Mouse (Mus musculus) left cerebral cortex, adult 8-10 months (tissue): Measurements from ENCODE around the gene Mapk1ip1l. TPM values are rescaled to one million over a fixed set of nuclear protein-coding genes. Genes with fewer than 3 reads are reported as not detected.

Source experiments
- DNase-seq, 2 experiments: peaks; one replicate each; pipeline ENCODE4 v3.0.0; 2022; ENCODE audit warnings: low spot score in 2 of 2
- total RNA-seq, 4 experiments: library from RNA; stranded (reverse); gene quantifications; 2 replicates each; pipeline ENCODE4 v1.2.4; 2022

Mapk1ip1l gene
- total RNA-seq, 4 experiments from 2014 or later: 52.3 to 54.7 (median 54.3) TPM

DNA sequence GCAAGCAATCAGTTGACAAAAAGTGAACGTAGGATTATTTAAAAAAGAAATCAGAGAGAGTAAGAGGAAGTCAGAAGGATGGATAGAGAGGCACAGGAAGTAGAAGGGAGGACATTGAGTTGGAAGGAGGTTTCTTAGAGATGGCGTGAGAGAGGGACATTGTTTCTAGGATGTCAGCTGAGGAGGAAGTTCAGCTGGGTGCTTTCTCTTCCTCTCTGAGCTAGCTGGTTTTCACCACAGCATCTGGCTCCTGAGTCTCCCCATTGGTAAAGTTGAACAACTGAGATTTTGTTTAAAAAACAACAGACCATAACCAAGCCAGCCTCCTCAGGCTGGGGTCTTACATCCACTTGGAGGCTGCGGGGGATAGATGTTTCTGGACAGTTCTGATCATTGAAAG, 61.5 kb downstream of the Mapk1ip1l start:
- no peak for DNase-seq

DNA sequence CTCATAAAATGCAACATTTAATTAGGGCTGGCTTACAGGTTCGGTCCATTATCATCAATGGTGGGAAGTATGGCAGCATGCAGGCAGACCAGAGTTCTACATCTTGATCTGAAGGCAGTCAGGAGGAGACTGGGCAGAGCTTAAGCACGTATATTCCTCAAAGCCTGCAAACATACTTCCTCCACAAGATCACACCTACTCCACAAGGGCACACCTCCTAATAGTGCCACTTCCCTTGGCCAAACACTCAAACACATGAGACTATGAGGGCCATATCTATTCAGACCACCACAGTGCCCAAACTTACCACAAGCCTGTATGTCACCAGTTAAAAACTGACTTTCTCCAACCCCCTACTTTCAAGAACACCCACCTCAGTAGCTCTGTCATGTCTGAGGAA, 63.4 kb downstream of the Mapk1ip1l start:
- DNase-seq: no peak

DNA sequence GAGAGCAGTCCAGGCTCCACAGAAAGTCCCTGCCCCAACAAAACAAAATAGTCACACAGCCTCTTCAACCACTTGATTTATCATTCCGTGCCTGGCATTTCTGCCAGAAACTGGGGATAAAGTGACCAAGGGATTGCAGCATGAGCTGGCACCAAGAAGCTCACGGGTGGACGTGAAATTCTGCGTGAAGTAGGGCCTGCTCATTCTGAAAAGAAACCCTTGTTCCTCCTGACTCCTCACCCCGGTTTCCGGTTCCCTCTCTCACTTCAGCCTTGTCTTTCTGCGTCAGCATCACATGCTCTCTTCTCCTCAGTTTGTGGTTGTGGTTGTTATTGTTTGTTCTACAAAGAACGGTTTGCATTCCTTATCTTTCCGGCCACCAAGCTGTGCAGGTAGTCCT, 63.8 kb downstream of the Mapk1ip1l start:
- DNase-seq: no peak

GRCm38 (mm10) chr14:47364742-47365449, 66.8 kb downstream of the Mapk1ip1l start:
- DNase-seq: no peak

- DNase-seq: no peak
Measured at GRCm38 (mm10) chr14:47366881-47367321, 68.8 kb downstream of the Mapk1ip1l start.

DNA sequence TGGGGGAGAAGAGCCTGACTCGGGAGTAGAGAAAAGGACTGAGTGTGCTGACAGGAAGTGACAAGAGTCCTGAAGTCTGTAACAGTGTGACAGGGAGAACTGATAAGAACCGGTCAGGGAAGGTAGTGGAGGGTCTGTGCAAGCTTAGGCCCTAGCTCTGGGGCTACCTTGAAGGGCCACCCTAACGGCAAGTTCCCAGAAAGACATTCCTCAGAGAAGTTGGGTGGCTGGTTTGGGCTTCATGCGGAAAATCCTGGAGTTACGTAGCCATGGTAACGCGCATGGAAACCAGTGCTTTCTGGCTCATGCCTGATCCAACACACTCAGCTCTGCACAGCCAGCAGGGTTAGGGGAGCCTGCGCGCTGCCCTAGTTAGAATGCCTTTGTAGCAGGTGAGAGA, 69.4 kb downstream of the Mapk1ip1l start, which contains the start of gene Lgals3:
TSS of gene Lgals3 (plus strand) at position 291 of the 400 bp plus-strand sequence.
- DNase-seq: peak; percentile 30 to 54

GRCm38 (mm10) chr14:47369741-47370140, 71.7 kb downstream of the Mapk1ip1l start:
- no peak for DNase-seq

DNA sequence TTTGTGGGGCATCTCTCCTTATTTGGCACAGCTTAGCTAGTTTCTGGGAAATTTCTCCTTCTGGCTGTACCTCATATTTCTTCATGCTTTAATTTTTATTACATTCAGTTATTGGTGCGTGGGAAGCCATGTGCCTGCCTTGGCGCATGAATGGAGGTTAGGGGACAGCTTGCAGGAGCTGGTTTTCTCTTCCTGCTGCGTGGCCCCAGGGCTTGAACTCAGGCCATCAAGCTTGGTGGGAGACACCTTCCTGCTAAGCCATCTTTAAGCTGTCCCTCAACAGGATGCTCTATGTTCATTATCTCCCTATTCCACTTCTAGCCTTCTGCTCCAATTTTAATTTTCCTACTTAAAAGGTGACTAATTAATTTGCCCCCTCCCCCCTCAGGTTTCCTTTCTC, 72.7 kb downstream of the Mapk1ip1l start:
- no peak for DNase-seq

DNA sequence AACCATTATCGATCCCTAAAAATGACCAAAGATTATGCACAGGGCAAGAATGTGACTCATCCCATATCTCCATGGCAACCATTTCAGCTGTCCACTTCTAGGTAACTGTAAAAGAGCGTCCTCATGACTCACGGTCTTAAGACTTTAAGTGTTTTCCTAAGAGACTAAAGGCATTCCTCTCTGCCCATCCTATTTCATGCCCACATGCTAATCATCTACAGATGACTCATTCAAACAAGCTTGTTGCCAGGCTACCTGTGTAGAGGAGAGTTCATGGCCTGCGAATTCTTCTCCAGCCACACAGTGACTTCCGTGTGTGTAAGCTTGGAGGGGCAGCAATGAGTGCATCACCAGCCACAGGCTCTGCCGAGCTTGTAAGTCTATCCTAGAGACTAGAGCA, 73.6 kb downstream of the Mapk1ip1l start:
- no peak for DNase-seq

Other genes with a start within 250 kb of the Mapk1ip1l start
- 1 to 10 TPM in 2 of 4 experiments, under 1 TPM in 2; 0.63 to 1.1 (median 1.0) TPM for gene Gch1, start 108.9 kb upstream of the Mapk1ip1l start, total RNA-seq
- gene Wdhd1, start 21.4 kb upstream of the Mapk1ip1l start, total RNA-seq: 1 to 10 TPM; 5.0 to 6.5 (median 5.5) TPM
- gene Socs4, start 21.3 kb upstream of the Mapk1ip1l start, total RNA-seq: 10 to 100 TPM; 11.7 to 12.9 (median 12.0) TPM
- gene Lgals3, start 69.5 kb downstream of the Mapk1ip1l start, total RNA-seq: 1 to 10 TPM in 2 of 4 experiments, under 1 TPM in 2; 0.66 to 1.8 (median 0.93) TPM
- 1 to 10 TPM in 1 of 4 experiments, under 1 TPM in 3; 0.34 to 1.2 (median 0.42) TPM for gene Dlgap5, start 120.1 kb downstream of the Mapk1ip1l start, total RNA-seq
- 100 to 1,000 TPM in 1 of 4 experiments, 10 to 100 TPM in 3; 80.4 to 102 (median 92.3) TPM for gene Fbxo34, start 152.2 kb downstream of the Mapk1ip1l start, total RNA-seq